Comparison of ENCODE assay signal across 12 mouse cellular contexts in the genomic region with DNA sequence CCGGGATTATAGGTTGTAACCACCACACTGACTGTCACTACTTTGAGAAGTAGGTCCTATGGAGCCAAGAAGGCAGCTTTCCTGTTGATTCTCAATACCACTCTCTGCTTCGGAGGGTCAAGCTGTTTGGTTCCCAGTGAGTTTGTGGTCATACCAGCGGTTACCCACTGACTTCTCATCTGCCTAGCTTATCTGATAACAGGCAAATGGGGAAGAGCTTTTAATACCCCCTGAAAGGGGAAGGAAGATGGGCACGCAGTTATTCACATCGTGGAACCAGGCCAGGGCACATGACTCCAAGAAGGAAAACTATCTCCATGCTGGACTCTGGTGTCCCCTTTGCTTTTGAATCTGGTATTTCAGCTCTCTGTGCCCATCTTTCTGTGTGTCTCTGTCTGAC. TPM values are rescaled to one million over a fixed set of nuclear protein-coding genes. Genes with fewer than 3 reads are reported as not detected.
DNase-seq lines count a peak whose midpoint lies in the region; ATAC-seq and TF ChIP-seq lines count a peak whose summit lies in the region.
"Had no signal": no experiment of that assay in that cellular context is flagged by ENCODE, and none has a peak within 500 bp of the region (broad histone marks: within the 10 kb centered on the region; RNA-seq: fewer than 3 reads in every experiment).

No protein-coding gene starts in this region.

- no peaks in the 10 kb centered on the region for H3K27me3 ChIP-seq in lung, postnatal 0 days (replicated peaks; ENCODE audit: insufficient read depth, low read length)
- H3K27me3 ChIP-seq in liver, embryonic 13.5 days, result no peaks in the 10 kb centered on the region
- 0 out of 2 replicates have a peak, but pooled peaks cover 4% of the 10 kb centered on the region for H3K27me3 ChIP-seq in embryonic facial prominence, embryonic 10.5 days (replicated peaks; ENCODE audit: low read depth, poor library complexity, severe bottlenecking)
- H3K27me3 ChIP-seq: embryonic facial prominence, embryonic 15.5 days; limb, embryonic 15.5 days had no signal

- no peak overlapping the region for H3K4me3 ChIP-seq in lung, postnatal 0 days (ENCODE audit: low read depth, low read length)
- H3K4me3 ChIP-seq in bone marrow, adult 2 months (replicated peaks; ENCODE audit: control insufficient read depth, low read depth, low read length), result no peak overlapping the region
- H3K4me3 ChIP-seq in liver, embryonic 13.5 days (replicated peaks), result peak overlapping the region; percentile 33; the same call in 1 of the 2 replicates
- H3K4me3 ChIP-seq in embryonic facial prominence, embryonic 10.5 days, result no peak overlapping the region
- H3K4me3 ChIP-seq: embryonic facial prominence, embryonic 15.5 days; limb, embryonic 15.5 days had no signal

- no peak for TF ChIP-seq POLR2A in bone marrow, adult 2 months (IDR thresholded peaks at IDR 0.05; ENCODE audit: borderline replicate concordance, control insufficient read depth, low read depth, low read length)

- H3K4me1 ChIP-seq in lung, postnatal 0 days (ENCODE audit: insufficient read depth, low read depth, low read length), result no peaks in the 10 kb centered on the region
- peaks cover 21% of the 10 kb centered on the region for H3K4me1 ChIP-seq in bone marrow, adult 2 months (ENCODE audit: control insufficient read depth, insufficient read depth, low read length)
- H3K4me1 ChIP-seq in liver, embryonic 13.5 days (replicated peaks), result peaks cover 95% of the 10 kb centered on the region
- no peaks in the 10 kb centered on the region for H3K4me1 ChIP-seq in embryonic facial prominence, embryonic 10.5 days
- H3K4me1 ChIP-seq: embryonic facial prominence, embryonic 15.5 days had no signal

- H3K4me2 ChIP-seq in lung, postnatal 0 days (replicated peaks; ENCODE audit: low read depth, low read length), result no peak overlapping the region
- peak overlapping the region; percentile 68 for H3K4me2 ChIP-seq in liver, embryonic 13.5 days
- H3K4me2 ChIP-seq: embryonic facial prominence, embryonic 15.5 days; limb, embryonic 15.5 days had no signal

- no peaks in the 10 kb centered on the region for H3K9me3 ChIP-seq in lung, postnatal 0 days (ENCODE audit: low read length)
- no peaks in the 10 kb centered on the region for H3K9me3 ChIP-seq in liver, embryonic 13.5 days (replicated peaks)
- H3K9me3 ChIP-seq in embryonic facial prominence, embryonic 10.5 days, result no peaks in the 10 kb centered on the region
- H3K9me3 ChIP-seq: embryonic facial prominence, embryonic 15.5 days; limb, embryonic 15.5 days had no signal

- DNase-seq in lung, postnatal 36 days, result peak; percentile 44
- no peak for DNase-seq in lung, postnatal 0 days (ENCODE audit: low spot score)
- no peak for DNase-seq in liver, embryonic 13.5 days
- DNase-seq in skeletal muscle tissue, adult 2 months (ENCODE audit: low read depth, low spot score), result peak; percentile 43
- DNase-seq in embryonic facial prominence, embryonic 10.5 days (ENCODE audit: low spot score), result no peak
- DNase-seq in gastrocnemius, adult 8-10 months (ENCODE audit: low spot score in 2 of 2), result no peak
- DNase-seq: cerebellum, postnatal 25 days; layer of hippocampus, postnatal 36 days; right cerebral cortex, postnatal 14 days had no signal

- H3K27ac ChIP-seq in lung, postnatal 0 days (ENCODE audit: low read length), result no peak overlapping the region
- H3K27ac ChIP-seq in bone marrow, adult 2 months (ENCODE audit: control insufficient read depth, insufficient read depth, low read depth, low read length, poor library complexity), result peak overlapping the region; percentile 91
- H3K27ac ChIP-seq in liver, embryonic 13.5 days, result peak overlapping the region; percentile 91
- no peak overlapping the region for H3K27ac ChIP-seq in embryonic facial prominence, embryonic 10.5 days (replicated peaks)
- H3K27ac ChIP-seq: embryonic facial prominence, embryonic 15.5 days; limb, embryonic 15.5 days had no signal

- no peak for TF ChIP-seq CTCF in lung, postnatal 0 days (IDR thresholded peaks at IDR 0.05)
- TF ChIP-seq CTCF in bone marrow, adult 2 months (IDR thresholded peaks at IDR 0.05; ENCODE audit: control insufficient read depth, insufficient read depth, low read length), result no peak

- ATAC-seq in lung, postnatal 0 days, result no peak
- ATAC-seq in liver, embryonic 13.5 days (ENCODE audit: low read depth), result no peak

- no peak overlapping the region for H3K9ac ChIP-seq in lung, postnatal 0 days (replicated peaks; ENCODE audit: low read depth)
- H3K9ac ChIP-seq in liver, embryonic 13.5 days, result peak overlapping the region; percentile 55
- H3K9ac ChIP-seq: embryonic facial prominence, embryonic 15.5 days; limb, embryonic 15.5 days had no signal

- 81% methylated on average over 5 of the region's 5 CpGs for WGBS in lung, postnatal 0 days
- WGBS in bone marrow, adult 2 months, result 6% methylated on average over 5 of the region's 5 CpGs
- 8% methylated on average over 5 of the region's 5 CpGs for WGBS in liver, embryonic 13.5 days (ENCODE audit: insufficient replicate concordance)
- 89% methylated on average over 5 of the region's 5 CpGs for WGBS in embryonic facial prominence, embryonic 10.5 days

- no peak for TF ChIP-seq EP300 in lung, postnatal 0 days (IDR thresholded peaks at IDR 0.05)

- H3K36me3 ChIP-seq in lung, postnatal 0 days (ENCODE audit: insufficient read depth, low read length), result no peaks in the 10 kb centered on the region
- H3K36me3 ChIP-seq in liver, embryonic 13.5 days, result peaks cover 9% of the 10 kb centered on the region
- H3K36me3 ChIP-seq in embryonic facial prominence, embryonic 10.5 days (replicated peaks), result no peaks in the 10 kb centered on the region
- H3K36me3 ChIP-seq: embryonic facial prominence, embryonic 15.5 days; limb, embryonic 15.5 days had no signal

RNA-seq across cellular contexts. Expression of gene Runx1, which starts 25.1 kb away (rescaled TPM):
- 9.1 and 11.3 TPM in 2 replicates for polyA plus RNA-seq in lung, postnatal 0 days (2015; fragmentation: Nextera tagmentation; extraction: Ambion mirVana)
- polyA plus RNA-seq in bone marrow, adult 2 months (2011; ENCODE audit: insufficient read depth, insufficient read length, low replicate concordance, missing spikeins), result 15.8 and 24.5 TPM in 2 replicates
- 5.9 and 6.9 TPM in 2 replicates for polyA plus RNA-seq in liver, embryonic 13.5 days (2015; fragmentation: Nextera tagmentation; extraction: Ambion mirVana)
- polyA plus RNA-seq in embryonic facial prominence, embryonic 10.5 days (2016; fragmentation: Nextera tagmentation; extraction: Ambion mirVana), result 3.0 and 3.1 TPM in 2 replicates
- total RNA-seq in gastrocnemius, adult 8-10 months (2022), result 1 to 10 TPM; 1.4 to 4.5 (median 3.2) TPM

Comparison
In these comparisons a context has a peak if more than half of its experiments do, and no peak if none do; other contexts are left out.
1. DNase-seq: peak in lung, postnatal 36 days (single experiment) and skeletal muscle tissue, adult 2 months (single experiment); none in lung, postnatal 0 days (single experiment), liver, embryonic 13.5 days (single experiment), embryonic facial prominence, embryonic 10.5 days (single experiment) and gastrocnemius, adult 8-10 months (0 of 2).
2. H3K27ac ChIP-seq: peak in bone marrow, adult 2 months (single experiment) and liver, embryonic 13.5 days (single experiment); none in lung, postnatal 0 days (single experiment) and embryonic facial prominence, embryonic 10.5 days (single experiment).